14 mouse cellular contexts compared by ENCODE assay signal in the genomic region with DNA sequence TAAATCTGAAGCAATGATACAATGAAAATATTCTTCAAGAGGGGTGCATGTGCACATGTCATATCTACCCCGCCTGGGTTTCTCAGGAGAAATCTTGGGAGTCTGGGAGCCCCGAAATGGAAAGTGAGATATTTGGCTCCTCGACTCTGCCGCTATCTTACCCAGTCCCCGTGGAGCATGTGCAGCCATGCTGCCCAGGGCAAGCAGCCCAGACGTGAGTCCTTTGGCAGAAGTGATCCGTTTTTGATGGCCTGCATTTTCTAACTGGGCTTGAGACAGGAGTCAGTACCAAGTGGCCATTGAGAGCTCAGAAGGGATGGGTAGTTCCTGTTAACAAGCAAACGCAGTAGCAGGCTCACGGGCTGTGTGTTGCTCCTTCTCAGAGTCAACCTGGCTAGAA.
A peak's percentile ranks its signal among the peaks of the same experiment; 100 is the strongest.
DNase-seq lines count a peak whose midpoint lies in the region.
"Had no signal": no experiment of that assay in that cellular context is flagged by ENCODE, and none has a peak within 500 bp of the region (broad histone marks: within the 10 kb centered on the region; RNA-seq: fewer than 3 reads in every experiment).

No protein-coding gene starts in this region.

- intact Hi-C loops in heart, postnatal 10 days (cut with DNase I), result no loop called here

- DNase-seq in adrenal gland, postnatal 25 days, result peak; percentile 20
- no peak for DNase-seq in adrenal gland, adult (ENCODE audit: inconsistent age in 2 of 2, low spot score in 1 of 2)
- DNase-seq in gastrocnemius, postnatal 25 days, result peak; percentile 10
- DNase-seq in gastrocnemius, postnatal 4 days (ENCODE audit: low spot score in 2 of 2), result no peak
- DNase-seq in heart, adult 8-10 months (ENCODE audit: low spot score), result peak; percentile 55
- DNase-seq in heart, postnatal 10 days, result peak; percentile 76 to 79
- DNase-seq in liver, result no peak
- DNase-seq in kidney, postnatal 10 days, result no peak
- DNase-seq: cerebellum, adult 9-11 months; kidney, adult 2 months; layer of hippocampus, postnatal 36 days; lung, embryonic 14.5 days; retina, postnatal 1 day; right cerebral cortex, postnatal 25 days had no signal

Comparison
In these comparisons a context has a peak if more than half of its experiments do, and no peak if none do; other contexts are left out.
1. DNase-seq: peak in adrenal gland, postnatal 25 days (single experiment), gastrocnemius, postnatal 25 days (single experiment), heart, adult 8-10 months (single experiment) and heart, postnatal 10 days (2 of 2); none in adrenal gland, adult (0 of 2), gastrocnemius, postnatal 4 days (0 of 2), liver (single experiment) and kidney, postnatal 10 days (single experiment).